Mouse (Mus musculus): Measurements from ENCODE around the gene Haus6. TPM values are rescaled to one million over a fixed set of nuclear protein-coding genes. Genes with fewer than 3 reads are reported as not detected.
A peak's percentile ranks its signal among the peaks of the same experiment; 100 is the strongest.

Gene Haus6
- total and polyA plus RNA-seq, 3 experiments: 23.4 to 35.9 (median 26.3) TPM

GRCm38 (mm10) chr4:86580591-86580990, 31.3 kb downstream of the Haus6 start:
- dilution Hi-C loops (cut with MboI; ENCODE audit: extremely low pct_ligation_motif_present, extremely low pct_unique_long_range_greater_than_20kb, low sequenced_read_pairs): no loop called here
- H3K27me3 ChIP-seq (replicated peaks): no peaks in the 10 kb centered on the region
- H3K4me2 ChIP-seq (ENCODE audit: insufficient read depth, low read depth, poor library complexity, severe bottlenecking): peak overlapping the region; percentile 68
- peak overlapping the region; percentile 76 for H3K27ac ChIP-seq (ENCODE audit: insufficient read depth, low read depth)
- peak; percentile 51 for DNase-seq (ENCODE audit: extremely low read depth)
- H3K9me3 ChIP-seq (replicated peaks; ENCODE audit: low read length): no peaks in the 10 kb centered on the region
- peaks cover 14 to 54% of the 10 kb centered on the region in 2 experiments for H3K36me3 ChIP-seq (replicated peaks in 1 of 2; ENCODE audit: control insufficient read depth in 1 of 2, insufficient read depth in 1 of 2, low read length in 1 of 2)
- H3K79me2 ChIP-seq (replicated peaks; ENCODE audit: control insufficient read depth, extremely low read depth, insufficient read depth, poor library complexity, severe bottlenecking): peaks cover 33% of the 10 kb centered on the region
- no peak overlapping the region for H3K4me3 ChIP-seq (replicated peaks in 1 of 3; ENCODE audit: low read depth in 2 of 3, low read length in 2 of 3, poor library complexity in 1 of 3)
- peak overlapping the region; percentile 53; the same call in 1 of the 2 replicates for H3K9ac ChIP-seq (ENCODE audit: insufficient read depth, low read depth)
- TF ChIP-seq SIN3A (IDR thresholded peaks at IDR 0.05; ENCODE audit: low read length) (no peak), POLR2AphosphoS2 (IDR thresholded peaks at IDR 0.05; ENCODE audit: low read depth, low read length) (no peak), EP300 (IDR thresholded peaks at IDR 0.05; ENCODE audit: low read length) (no peak), TBP (conservative IDR thresholded peaks at IDR 0.05; ENCODE audit: low read depth, low read length) (no peak), USF1 (IDR thresholded peaks at IDR 0.05; ENCODE audit: low read depth, low read length) (no peak), TCF12 (IDR thresholded peaks at IDR 0.05; ENCODE audit: low read depth, low read length) (no peak), NELFE (IDR thresholded peaks at IDR 0.05; ENCODE audit: low read depth, low read length) (no peak), MAX (IDR thresholded peaks at IDR 0.05; ENCODE audit: low read length) (no peak), MEF2A (IDR thresholded peaks at IDR 0.05; ENCODE audit: borderline replicate concordance, low read depth, low read length) (no peak), MYC (IDR thresholded peaks at IDR 0.05; ENCODE audit: low read depth, low read length) (no peak), ZNF384 (IDR thresholded peaks at IDR 0.05; ENCODE audit: low read depth, low read length) (no peak), NRF1 (IDR thresholded peaks at IDR 0.05; ENCODE audit: low read depth, low read length) (no peak)
- in situ Hi-C loops (cut with MboI; ENCODE audit: low pct_ligation_motif_present, low pct_unique_long_range_greater_than_20kb, low sequenced_read_pairs): no loop called here
- peaks cover 10 to 41% of the 10 kb centered on the region in 2 experiments for H3K4me1 ChIP-seq (ENCODE audit: control insufficient read depth in 1 of 2, insufficient read depth in 2 of 2)

- peak; percentile 73 for DNase-seq (ENCODE audit: extremely low read depth)
- peaks cover 13 to 49% of the 10 kb centered on the region in 2 experiments for H3K36me3 ChIP-seq (replicated peaks in 1 of 2; ENCODE audit: control insufficient read depth in 1 of 2, insufficient read depth in 1 of 2, low read length in 1 of 2)
- in situ Hi-C loops (cut with MboI; ENCODE audit: low pct_ligation_motif_present, low pct_unique_long_range_greater_than_20kb, low sequenced_read_pairs): no loop called here
- TF ChIP-seq POLR2A (IDR thresholded peaks at IDR 0.05; ENCODE audit: low read depth, low read length) (no peak), ZMIZ1 (IDR thresholded peaks at IDR 0.05; ENCODE audit: low read depth, low read length) (no peak), TCF12 (IDR thresholded peaks at IDR 0.05; ENCODE audit: low read depth, low read length) (no peak), UBTF (IDR thresholded peaks at IDR 0.05; ENCODE audit: low read depth, low read length) (no peak), GABPA (IDR thresholded peaks at IDR 0.05; ENCODE audit: insufficient replicate concordance, low read depth, low read length) (no peak), MYC (IDR thresholded peaks at IDR 0.05; ENCODE audit: low read depth, low read length) (no peak), ETS1 (conservative IDR thresholded peaks at IDR 0.05; ENCODE audit: low read depth, low read length) (peak; percentile 81), ZNF384 (IDR thresholded peaks at IDR 0.05; ENCODE audit: low read depth, low read length) (no peak), JUN (IDR thresholded peaks at IDR 0.05; ENCODE audit: insufficient read depth, low read depth, low read length) (peak; percentile 95), IRF4 (IDR thresholded peaks at IDR 0.05; ENCODE audit: low read depth, low read length) (peak; percentile 93), PAX5 (IDR thresholded peaks at IDR 0.05; ENCODE audit: low read length) (no peak), CHD2 (IDR thresholded peaks at IDR 0.05; ENCODE audit: low read length) (no peak), ZC3H11A (IDR thresholded peaks at IDR 0.05; ENCODE audit: low read depth, low read length) (no peak), TBP (conservative IDR thresholded peaks at IDR 0.05; ENCODE audit: low read depth, low read length) (no peak), ZKSCAN1 (IDR thresholded peaks at IDR 0.05; ENCODE audit: borderline replicate concordance, low read depth, low read length) (no peak), JUND (conservative IDR thresholded peaks at IDR 0.05; ENCODE audit: low read depth, low read length) (peak; percentile 65; the same call in 1 of the 2 replicates), MAX (IDR thresholded peaks at IDR 0.05; ENCODE audit: low read length) (no peak), MAZ (IDR thresholded peaks at IDR 0.05; ENCODE audit: low read depth, low read length) (no peak), SIN3A (IDR thresholded peaks at IDR 0.05; ENCODE audit: low read length) (peak; percentile 40; the same call in 1 of the 2 replicates), USF2 (conservative IDR thresholded peaks at IDR 0.05; ENCODE audit: low read depth, low read length) (no peak), RAD21 (IDR thresholded peaks at IDR 0.05; ENCODE audit: low read depth, low read length) (no peak), MEF2A (IDR thresholded peaks at IDR 0.05; ENCODE audit: borderline replicate concordance, low read depth, low read length) (peak; percentile 98), HCFC1 (IDR thresholded peaks at IDR 0.05; ENCODE audit: low read depth, low read length) (no peak), KAT2A (IDR thresholded peaks at IDR 0.05; ENCODE audit: insufficient replicate concordance, low read length) (no peak), BHLHE40 (IDR thresholded peaks at IDR 0.05; ENCODE audit: low read depth, low read length) (peak; percentile 91), NRF1 (IDR thresholded peaks at IDR 0.05; ENCODE audit: low read depth, low read length) (no peak), MAFK (IDR thresholded peaks at IDR 0.05; ENCODE audit: insufficient replicate concordance, low read length) (no peak), CHD1 (IDR thresholded peaks at IDR 0.05; ENCODE audit: low read depth, low read length) (no peak), USF1 (IDR thresholded peaks at IDR 0.05; ENCODE audit: low read depth, low read length) (no peak)
Observed at GRCm38 (mm10) chr4:86580056-86580455, 31.8 kb downstream of the Haus6 start.

More at GRCm38 (mm10) chr4:86580056-86580455, 31.8 kb downstream of the Haus6 start:
- Histone ChIP-seq H3K4me1 (ENCODE audit: control insufficient read depth in 1 of 2, insufficient read depth in 2 of 2) (peaks cover 10 to 42% of the 10 kb centered on the region in 2 experiments), H3K4me3 (replicated peaks in 1 of 3; ENCODE audit: low read depth in 2 of 3, low read length in 2 of 3, poor library complexity in 1 of 3) (no peak overlapping the region), H3K27me3 (replicated peaks) (no peaks in the 10 kb centered on the region), H3K4me2 (ENCODE audit: insufficient read depth, low read depth, poor library complexity, severe bottlenecking) (peak overlapping the region; percentile 68), H3K9ac (ENCODE audit: insufficient read depth, low read depth) (no peak overlapping the region), H3K79me2 (replicated peaks; ENCODE audit: control insufficient read depth, extremely low read depth, insufficient read depth, poor library complexity, severe bottlenecking) (peaks cover 33% of the 10 kb centered on the region), H3K27ac (ENCODE audit: insufficient read depth, low read depth) (peak overlapping the region; percentile 76), H3K9me3 (replicated peaks; ENCODE audit: low read length) (no peaks in the 10 kb centered on the region)
- dilution Hi-C loops (cut with MboI; ENCODE audit: extremely low pct_ligation_motif_present, extremely low pct_unique_long_range_greater_than_20kb, low sequenced_read_pairs): no loop called here

Measured in CH12.LX (cell line).